17 mouse cellular contexts compared by ENCODE assay signal in the genomic region with DNA sequence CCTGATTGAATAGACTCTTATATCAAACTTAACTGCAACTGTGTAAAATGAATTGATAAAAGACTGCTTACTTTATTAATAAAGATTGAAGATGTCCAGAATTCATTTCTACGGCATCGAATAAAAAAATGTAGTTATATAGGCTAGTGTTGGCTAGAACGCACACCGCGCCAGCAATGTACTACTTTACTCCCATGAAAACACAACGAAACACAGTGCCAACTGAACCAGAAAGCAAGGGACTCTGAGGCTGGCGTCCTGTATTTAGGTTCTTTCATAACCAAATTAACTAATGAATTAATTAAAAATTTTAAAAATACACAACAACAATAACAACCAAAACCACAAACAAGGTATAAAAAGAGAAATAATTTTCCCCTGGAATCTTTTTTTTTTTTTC.
DNase-seq lines count a peak whose midpoint lies in the region; ATAC-seq lines count a peak whose summit lies in the region.
"Had no signal": no experiment of that assay in that cellular context is flagged by ENCODE, and none has a peak within 500 bp of the region (broad histone marks: within the 10 kb centered on the region; RNA-seq: fewer than 3 reads in every experiment).

No protein-coding gene starts in this region.

- H3K36me3 ChIP-seq in midbrain, embryonic 13.5 days, result no peaks in the 10 kb centered on the region
- H3K36me3 ChIP-seq in midbrain, embryonic 11.5 days (ENCODE audit: control insufficient read depth, insufficient read depth, low read length), result no peaks in the 10 kb centered on the region
- no peaks in the 10 kb centered on the region for H3K36me3 ChIP-seq in forebrain, embryonic 13.5 days (ENCODE audit: poor library complexity, severe bottlenecking)
- no peaks in the 10 kb centered on the region for H3K36me3 ChIP-seq in hindbrain, embryonic 16.5 days (ENCODE audit: control insufficient read depth, insufficient read depth, low read length)
- H3K36me3 ChIP-seq: G1E had no signal

- no peak overlapping the region for H3K27ac ChIP-seq in midbrain, embryonic 13.5 days
- no peak overlapping the region for H3K27ac ChIP-seq in midbrain, embryonic 11.5 days (ENCODE audit: low read depth, low read length)
- H3K27ac ChIP-seq in forebrain, embryonic 13.5 days, result peak overlapping the region; percentile 96
- H3K27ac ChIP-seq in hindbrain, embryonic 16.5 days (ENCODE audit: low read depth, low read length), result no peak overlapping the region

- no peak for ATAC-seq in midbrain, embryonic 13.5 days
- ATAC-seq in midbrain, embryonic 11.5 days (ENCODE audit: low FRiP score), result no peak
- no peak for ATAC-seq in forebrain, embryonic 13.5 days
- no peak for ATAC-seq in hindbrain, embryonic 16.5 days

- intact Hi-C loops in heart, postnatal 10 days (cut with DNase I), result no loop called here

- DNase-seq in midbrain, embryonic 11.5 days (ENCODE audit: low spot score, missing footprints), result no peak
- no peak for DNase-seq in heart, postnatal 10 days
- DNase-seq in urinary bladder, postnatal 4 days (ENCODE audit: low spot score in 2 of 2), result no peak
- DNase-seq in gastrocnemius, adult 18-20 months (ENCODE audit: low spot score), result no peak
- DNase-seq: adrenal gland, postnatal 14 days; cerebellum, adult 9-10 months; kidney, adult 8-10 months; liver; lung, adult 18-20 months; lung, postnatal 4 days; right cerebral cortex, postnatal 4 days; thymus, postnatal 4 days had no signal

- no peaks in the 10 kb centered on the region for H3K9me3 ChIP-seq in midbrain, embryonic 13.5 days
- H3K9me3 ChIP-seq in midbrain, embryonic 11.5 days (ENCODE audit: control insufficient read depth, low read length), result no peaks in the 10 kb centered on the region
- H3K9me3 ChIP-seq in forebrain, embryonic 13.5 days (replicated peaks), result no peaks in the 10 kb centered on the region
- H3K9me3 ChIP-seq in hindbrain, embryonic 16.5 days (ENCODE audit: control insufficient read depth, low read length), result no peaks in the 10 kb centered on the region

- peak overlapping the region; percentile 15; the same call in 1 of the 2 replicates for H3K4me2 ChIP-seq in midbrain, embryonic 13.5 days (replicated peaks)
- no peak overlapping the region for H3K4me2 ChIP-seq in midbrain, embryonic 11.5 days
- H3K4me2 ChIP-seq in forebrain, embryonic 13.5 days, result peak overlapping the region; percentile 60
- H3K4me2 ChIP-seq in hindbrain, embryonic 16.5 days (ENCODE audit: low read length), result 0 out of 2 replicates have a peak overlapping the region, but pooled peaks have one; percentile 18

- H3K4me3 ChIP-seq in midbrain, embryonic 13.5 days (replicated peaks), result no peak overlapping the region
- H3K4me3 ChIP-seq in midbrain, embryonic 11.5 days (ENCODE audit: low read depth, low read length), result no peak overlapping the region
- H3K4me3 ChIP-seq in forebrain, embryonic 13.5 days, result peak overlapping the region; percentile 48
- no peak overlapping the region; the same call in 1 of the 2 replicates for H3K4me3 ChIP-seq in hindbrain, embryonic 16.5 days (ENCODE audit: low read length)
- H3K4me3 ChIP-seq: erythroblast, embryonic 14.5 days had no signal

- WGBS in midbrain, embryonic 13.5 days, result 69% methylated on average over 7 of the region's 7 CpGs
- WGBS in midbrain, embryonic 11.5 days, result 78% methylated on average over 7 of the region's 7 CpGs
- WGBS in forebrain, embryonic 13.5 days, result 34% methylated on average over 7 of the region's 7 CpGs
- WGBS in hindbrain, embryonic 16.5 days, result 65% methylated on average over 7 of the region's 7 CpGs

- H3K9ac ChIP-seq in midbrain, embryonic 13.5 days (replicated peaks), result no peak overlapping the region
- no peak overlapping the region for H3K9ac ChIP-seq in midbrain, embryonic 11.5 days (ENCODE audit: low read length)
- H3K9ac ChIP-seq in forebrain, embryonic 13.5 days, result peak overlapping the region; percentile 79; the same call in 1 of the 2 replicates
- H3K9ac ChIP-seq in hindbrain, embryonic 16.5 days (ENCODE audit: low read depth, low read length), result no peak overlapping the region

- H3K4me1 ChIP-seq in midbrain, embryonic 13.5 days (replicated peaks), result peaks cover 45% of the 10 kb centered on the region
- H3K4me1 ChIP-seq in midbrain, embryonic 11.5 days (ENCODE audit: control insufficient read depth, insufficient read depth, low read length), result peaks cover 4% of the 10 kb centered on the region; the same call in 1 of the 2 replicates
- H3K4me1 ChIP-seq in forebrain, embryonic 13.5 days, result peaks cover 56% of the 10 kb centered on the region
- no peaks in the 10 kb centered on the region for H3K4me1 ChIP-seq in hindbrain, embryonic 16.5 days (ENCODE audit: control insufficient read depth, insufficient read depth, low read depth, low read length)

- H3K27me3 ChIP-seq in midbrain, embryonic 13.5 days, result peaks cover 6% of the 10 kb centered on the region; the same call in 1 of the 2 replicates
- no peaks in the 10 kb centered on the region for H3K27me3 ChIP-seq in midbrain, embryonic 11.5 days (ENCODE audit: control insufficient read depth, insufficient read depth, low read length)
- H3K27me3 ChIP-seq in forebrain, embryonic 13.5 days, result no peaks in the 10 kb centered on the region
- H3K27me3 ChIP-seq in hindbrain, embryonic 16.5 days (replicated peaks; ENCODE audit: control insufficient read depth, insufficient read depth, low read length), result no peaks in the 10 kb centered on the region
